Mouse (Mus musculus) hindbrain, embryonic 16.5 days (tissue): ENCODE measurements around the gene Brinp1. TPM values are rescaled to one million over a fixed set of nuclear protein-coding genes. Genes with fewer than 3 reads are reported as not detected.

Experiments
- ATAC-seq: fragments of 200-750 bp; cut with Nextera tagmentation; 2 replicates; pipeline ENCODE4 v1.8.0; 2017; ENCODE audit warnings: moderate TSS enrichment, moderate library complexity
- H3K27ac ChIP-seq: fragments of 300-500 bp; sonication (generic); 2 replicates; pipeline ENCODE4 v1.5.1; 2014; ENCODE audit warnings: low read depth, mild to moderate bottlenecking, control low read depth, low read length, moderate library complexity
- H3K27me3 ChIP-seq: fragments of 300-500 bp; sonication (generic); replicated peaks from 2 replicates; pipeline ENCODE4 v1.6.1; 2014; ENCODE audit warnings: low read length; ENCODE audit not compliant: control insufficient read depth, insufficient read depth
- H3K36me3 ChIP-seq: fragments of 300-500 bp; sonication (generic); 2 replicates; pipeline ENCODE4 v1.6.1; 2014; ENCODE audit warnings: mild to moderate bottlenecking, low read length, moderate library complexity, mixed read lengths; ENCODE audit not compliant: control insufficient read depth, insufficient read depth
- H3K4me1 ChIP-seq: fragments of 300-500 bp; sonication (generic); 2 replicates; pipeline ENCODE4 v1.6.1; 2014; ENCODE audit warnings: low read depth, low read length; ENCODE audit not compliant: control insufficient read depth, insufficient read depth
- H3K4me2 ChIP-seq: fragments of 300-500 bp; sonication (generic); 2 replicates; pipeline ENCODE4 v1.6.1; 2014; ENCODE audit warnings: mild to moderate bottlenecking, low read length, control low read depth, moderate library complexity
- H3K4me3 ChIP-seq: fragments of 300-500 bp; sonication (generic); 2 replicates; pipeline ENCODE4 v1.5.1; 2014; ENCODE audit warnings: mild to moderate bottlenecking, low read length, control low read depth, moderate library complexity
- H3K9ac ChIP-seq: fragments of 300-500 bp; sonication (generic); 2 replicates; pipeline ENCODE4 v1.6.1; 2014; ENCODE audit warnings: low read depth, mild to moderate bottlenecking, control low read depth, low read length, moderate library complexity
- H3K9me3 ChIP-seq: fragments of 300-500 bp; sonication (generic); 2 replicates; pipeline ENCODE4 v1.6.1; 2014; ENCODE audit warnings: mild to moderate bottlenecking, low read length, moderate library complexity; ENCODE audit not compliant: control insufficient read depth
- WGBS: fragments of 180-500 bp; shearing (Covaris S2); extraction: QIAGEN DNeasy Blood & Tissue Kit; methylation state at CpG from one replicate; pipeline ENCODE4 v1.1.7; 2014; 5-methylcytosine and 5-hydroxymethylcytosine counted together
- polyA plus RNA-seq: library from polyadenylated mRNA; unstranded; fragments of >200 nt; fragmentation: Nextera tagmentation; extraction: Ambion mirVana; gene quantifications from 2 replicates; pipeline ENCODE4 v1.2.1, GENCODE M21; 2015

Brinp1 gene
- polyA plus RNA-seq, 1 experiment from 2014 or later = 92.0 TPM

DNA sequence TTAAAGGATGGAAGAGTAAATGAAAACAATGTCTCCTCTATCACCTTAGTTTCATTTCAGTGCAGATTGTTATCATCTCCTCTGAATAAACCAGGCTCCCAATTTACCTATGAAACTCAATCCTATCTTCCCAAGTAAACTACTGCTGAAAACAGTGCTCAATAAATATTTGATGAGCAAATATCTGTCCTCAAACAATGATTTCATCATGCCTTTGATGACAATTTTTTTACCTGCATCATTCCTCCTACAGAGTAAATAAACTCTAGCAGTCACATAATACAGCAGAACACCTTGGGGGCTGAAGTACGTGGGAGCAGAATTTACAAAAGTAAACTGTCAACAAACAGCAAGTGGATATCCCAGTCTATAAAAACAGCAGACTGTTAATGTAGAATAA, 31.3 kb downstream of the Brinp1 start:
- no peaks in the 10 kb centered on the region for H3K4me1 ChIP-seq
- ATAC-seq = no peak
- H3K27ac ChIP-seq = no peak overlapping the region
- no peaks in the 10 kb centered on the region for H3K27me3 ChIP-seq
- H3K4me3 ChIP-seq = no peak overlapping the region
- H3K4me2 ChIP-seq = no peak overlapping the region
- 68% methylated on average over 1 of the region's 1 CpGs for WGBS
- H3K9ac ChIP-seq = no peak overlapping the region
- no peaks in the 10 kb centered on the region for H3K36me3 ChIP-seq
- no peaks in the 10 kb centered on the region for H3K9me3 ChIP-seq

- no peaks in the 10 kb centered on the region for H3K9me3 ChIP-seq
- H3K4me2 ChIP-seq = no peak overlapping the region
- no peak overlapping the region for H3K27ac ChIP-seq
- no peaks in the 10 kb centered on the region for H3K27me3 ChIP-seq
- no peak overlapping the region for H3K4me3 ChIP-seq
- no peak for ATAC-seq
- H3K9ac ChIP-seq = no peak overlapping the region
- H3K36me3 ChIP-seq = no peaks in the 10 kb centered on the region
- H3K4me1 ChIP-seq = no peaks in the 10 kb centered on the region
- 91% methylated on average over 1 of the region's 1 CpGs for WGBS
Observed at GRCm38 (mm10) chr4:68922504-68922903, 31.7 kb downstream of the Brinp1 start.

GRCm38 (mm10) chr4:68920127-68920526, 34.1 kb downstream of the Brinp1 start:
- H3K36me3 ChIP-seq = no peaks in the 10 kb centered on the region
- no peak overlapping the region for H3K4me2 ChIP-seq
- H3K27me3 ChIP-seq = no peaks in the 10 kb centered on the region
- H3K4me3 ChIP-seq = no peak overlapping the region
- peak; percentile 54; the same call in 1 of the 2 replicates for ATAC-seq
- H3K9ac ChIP-seq = no peak overlapping the region
- H3K27ac ChIP-seq = no peak overlapping the region
- 53% methylated on average over 3 of the region's 3 CpGs for WGBS
- no peaks in the 10 kb centered on the region for H3K9me3 ChIP-seq
- H3K4me1 ChIP-seq = no peaks in the 10 kb centered on the region

- Histone ChIP-seq H3K4me3 (no peak overlapping the region), H3K9me3 (no peaks in the 10 kb centered on the region), H3K27ac (no peak overlapping the region), H3K9ac (no peak overlapping the region), H3K36me3 (no peaks in the 10 kb centered on the region), H3K4me1 (peaks cover 4% of the 10 kb centered on the region; the same call in 1 of the 2 replicates), H3K4me2 (no peak overlapping the region), H3K27me3 (no peaks in the 10 kb centered on the region)
- 65% methylated on average over 3 of the region's 3 CpGs for WGBS
- no peak for ATAC-seq
Observed at GRCm38 (mm10) chr4:68910942-68911341, 43.3 kb downstream of the Brinp1 start.

DNA sequence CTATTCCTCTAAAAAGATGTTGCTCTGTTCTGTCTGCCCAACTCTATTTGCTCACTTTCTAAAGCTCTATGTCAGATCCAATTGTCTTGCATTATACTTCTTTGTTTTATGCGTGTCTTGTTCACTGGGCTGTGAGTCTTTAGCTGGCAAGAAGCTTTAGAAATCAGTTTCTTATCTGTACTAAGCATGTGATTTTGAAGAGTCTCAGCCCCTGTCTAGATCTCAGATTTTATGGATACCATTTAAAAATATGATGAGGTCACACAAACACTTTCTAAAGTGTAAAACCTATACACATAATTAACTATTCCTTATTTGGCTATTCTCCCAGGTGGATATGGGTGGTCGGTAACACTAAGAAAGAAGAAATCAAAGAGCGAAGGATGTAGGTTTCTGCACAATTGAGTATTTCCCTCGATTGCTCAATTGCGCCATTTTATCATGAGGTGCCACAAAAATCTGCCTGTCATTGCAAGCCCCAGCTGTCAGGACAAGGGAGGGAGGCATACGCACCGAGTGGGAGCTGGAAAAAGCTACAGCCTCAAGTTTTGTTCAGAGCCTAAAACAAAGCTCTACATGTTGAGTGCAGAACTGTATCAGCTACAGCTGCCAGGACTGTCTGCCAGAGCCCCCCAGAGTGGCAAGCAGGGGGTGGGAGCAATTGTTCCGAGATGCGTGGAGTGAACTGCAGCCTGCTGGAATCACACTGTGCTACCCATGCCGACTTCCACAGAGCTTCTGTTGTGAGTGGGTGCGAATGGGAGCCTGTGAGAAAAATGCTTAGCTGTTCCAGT, 47.6 kb downstream of the Brinp1 start:
- H3K4me2 ChIP-seq = peak overlapping the region; percentile 40
- H3K36me3 ChIP-seq = no peaks in the 10 kb centered on the region; the same call in 1 of the 2 replicates
- H3K9ac ChIP-seq = 0 out of 2 replicates have a peak overlapping the region, but pooled peaks have one; percentile 36
- H3K27ac ChIP-seq = no peak overlapping the region
- no peaks in the 10 kb centered on the region for H3K27me3 ChIP-seq
- 39% methylated on average over 11 of the region's 11 CpGs for WGBS
- H3K9me3 ChIP-seq = no peaks in the 10 kb centered on the region
- peak; percentile 79 for ATAC-seq
- H3K4me3 ChIP-seq = no peak overlapping the region
- H3K4me1 ChIP-seq = peaks cover 4% of the 10 kb centered on the region; the same call in 1 of the 2 replicates

- Histone ChIP-seq H3K4me1 (no peaks in the 10 kb centered on the region), H3K36me3 (no peaks in the 10 kb centered on the region), H3K9ac (no peak overlapping the region), H3K4me2 (no peak overlapping the region), H3K9me3 (no peaks in the 10 kb centered on the region), H3K27ac (no peak overlapping the region), H3K27me3 (no peaks in the 10 kb centered on the region), H3K4me3 (no peak overlapping the region)
- ATAC-seq = no peak
- 89% methylated on average over 4 of the region's 4 CpGs for whole genome bisulfite sequencing
Observed at GRCm38 (mm10) chr4:68890526-68890925, 63.7 kb downstream of the Brinp1 start.

GRCm38 (mm10) chr4:68886276-68886675, 67.9 kb downstream of the Brinp1 start:
- Histone ChIP-seq H3K4me1 (no peaks in the 10 kb centered on the region), H3K36me3 (no peaks in the 10 kb centered on the region), H3K9ac (no peak overlapping the region), H3K27ac (no peak overlapping the region), H3K4me2 (no peak overlapping the region), H3K4me3 (no peak overlapping the region), H3K27me3 (no peaks in the 10 kb centered on the region), H3K9me3 (no peaks in the 10 kb centered on the region)
- WGBS = 93% methylated on average over 2 of the region's 2 CpGs
- ATAC-seq = no peak

DNA sequence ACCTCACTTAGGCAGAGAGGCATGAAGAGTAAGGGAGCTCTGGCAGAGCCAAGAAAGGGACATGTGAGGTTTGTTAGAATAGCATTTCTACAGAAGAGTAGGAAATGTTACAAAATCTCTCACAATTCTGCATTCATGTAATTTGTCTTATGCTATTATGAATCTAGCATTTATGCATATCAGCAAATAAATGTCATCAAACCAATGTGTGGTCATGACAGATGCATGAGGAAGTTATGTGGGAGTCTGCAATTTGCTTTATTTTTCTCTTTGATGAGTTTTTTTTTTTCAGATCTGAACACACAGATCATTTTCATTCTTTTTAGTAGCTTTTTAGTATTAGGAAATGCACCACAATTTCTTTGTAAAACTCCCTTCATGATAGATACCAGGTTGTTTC, 82.2 kb downstream of the Brinp1 start:
- ATAC-seq = no peak
- H3K4me1 ChIP-seq = no peaks in the 10 kb centered on the region
- no peak overlapping the region for H3K27ac ChIP-seq

DNA sequence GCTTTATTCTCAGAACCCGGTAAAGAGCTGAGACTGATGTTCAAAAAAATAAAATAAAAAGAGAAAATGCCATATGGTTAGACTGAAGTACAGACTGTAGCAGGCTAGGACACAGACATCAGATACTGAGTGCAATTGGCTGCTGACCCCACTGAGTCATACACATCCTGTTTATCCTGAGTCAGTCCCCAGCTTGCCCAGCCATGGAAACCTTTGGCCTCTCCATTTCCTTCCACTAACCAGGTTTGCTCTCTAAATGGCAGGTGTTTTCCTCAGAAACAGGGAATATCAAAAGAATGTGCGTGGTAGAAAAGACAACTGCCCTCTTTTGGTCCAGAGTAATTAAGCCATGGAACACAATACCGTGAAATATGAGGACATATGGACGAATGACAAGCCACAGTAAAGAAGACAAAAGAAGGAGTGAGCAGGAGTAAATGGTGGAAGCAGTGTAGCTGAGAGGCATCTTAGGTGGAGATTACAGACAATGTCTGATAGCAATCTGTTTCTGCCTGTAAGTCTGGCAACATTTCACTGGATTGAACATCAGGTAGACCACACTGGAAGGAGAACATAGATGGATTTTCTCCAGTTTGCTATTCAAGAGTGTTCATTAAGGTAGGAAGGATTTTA, 88.9 kb downstream of the Brinp1 start:
- WGBS = 64% methylated on average over 4 of the region's 4 CpGs
- Histone ChIP-seq H3K36me3 (no peaks in the 10 kb centered on the region), H3K4me1 (no peaks in the 10 kb centered on the region), H3K9ac (no peak overlapping the region), H3K4me2 (no peak overlapping the region), H3K9me3 (no peaks in the 10 kb centered on the region), H3K27me3 (no peaks in the 10 kb centered on the region), H3K4me3 (no peak overlapping the region), H3K27ac (no peak overlapping the region)
- ATAC-seq = no peak

More for the DNA sequence above, 82.2 kb downstream of the Brinp1 start:
- H3K9ac ChIP-seq = no peak overlapping the region
- H3K4me2 ChIP-seq = no peak overlapping the region
- no peaks in the 10 kb centered on the region for H3K9me3 ChIP-seq
- no peak overlapping the region for H3K4me3 ChIP-seq
- H3K36me3 ChIP-seq = no peaks in the 10 kb centered on the region
- no peaks in the 10 kb centered on the region for H3K27me3 ChIP-seq
